Mouse (Mus musculus) lung, embryonic 15.5 days (tissue): ENCODE data around the gene Gm20662. TPM values are rescaled to one million over a fixed set of nuclear protein-coding genes. Genes with fewer than 3 reads are reported as not detected.

Experiments used
- ATAC-seq: fragments of 200-750 bp; cut with Nextera tagmentation; 2 replicates; pipeline ENCODE4 v1.8.0; 2017; ENCODE audit warnings: moderate number of reproducible peaks, borderline replicate concordance; ENCODE audit not compliant: low FRiP score, low TSS enrichment; ENCODE audit errors: extremely low read depth
- H3K27ac ChIP-seq: fragments of 300-500 bp; sonication (generic); 2 replicates; pipeline ENCODE4 v1.5.1; 2015; ENCODE audit warnings: moderate library complexity, mild to moderate bottlenecking, inconsistent platforms
- H3K27me3 ChIP-seq: fragments of 300-500 bp; sonication (generic); 2 replicates; pipeline ENCODE4 v1.6.1; 2015; ENCODE audit warnings: inconsistent platforms
- H3K36me3 ChIP-seq: fragments of 300-500 bp; sonication (generic); 2 replicates; pipeline ENCODE4 v1.6.1; 2015; ENCODE audit warnings: inconsistent platforms
- H3K4me1 ChIP-seq: fragments of 300-500 bp; sonication (generic); 2 replicates; pipeline ENCODE4 v1.6.1; 2015; ENCODE audit warnings: inconsistent platforms
- H3K4me2 ChIP-seq: fragments of 300-500 bp; sonication (generic); 2 replicates; pipeline ENCODE4 v1.6.1; 2015; ENCODE audit warnings: inconsistent platforms, mild to moderate bottlenecking, moderate library complexity
- H3K4me3 ChIP-seq: fragments of 300-500 bp; sonication (generic); 2 replicates; pipeline ENCODE4 v1.5.1; 2015; ENCODE audit warnings: mild to moderate bottlenecking, inconsistent platforms
- H3K9ac ChIP-seq: fragments of 300-500 bp; sonication (generic); 2 replicates; pipeline ENCODE4 v1.6.1; 2015; ENCODE audit warnings: inconsistent platforms
- H3K9me3 ChIP-seq: fragments of 300-500 bp; sonication (generic); 2 replicates; pipeline ENCODE4 v1.6.1; 2016; ENCODE audit warnings: inconsistent platforms
- WGBS: fragments of 180-500 bp; shearing (Covaris S2); methylation state at CpG from one replicate; pipeline ENCODE4 v1.1.7; 2015; 5-methylcytosine and 5-hydroxymethylcytosine counted together
- polyA plus RNA-seq: library from polyadenylated mRNA; unstranded; fragments of >200 nt; fragmentation: Nextera tagmentation; extraction: Ambion mirVana; gene quantifications from 2 replicates; pipeline ENCODE4 v1.2.1, GENCODE M21; 2015

Gm20662 gene
- polyA plus RNA-seq, 1 experiment from 2014 or later = 0.72 TPM

DNA sequence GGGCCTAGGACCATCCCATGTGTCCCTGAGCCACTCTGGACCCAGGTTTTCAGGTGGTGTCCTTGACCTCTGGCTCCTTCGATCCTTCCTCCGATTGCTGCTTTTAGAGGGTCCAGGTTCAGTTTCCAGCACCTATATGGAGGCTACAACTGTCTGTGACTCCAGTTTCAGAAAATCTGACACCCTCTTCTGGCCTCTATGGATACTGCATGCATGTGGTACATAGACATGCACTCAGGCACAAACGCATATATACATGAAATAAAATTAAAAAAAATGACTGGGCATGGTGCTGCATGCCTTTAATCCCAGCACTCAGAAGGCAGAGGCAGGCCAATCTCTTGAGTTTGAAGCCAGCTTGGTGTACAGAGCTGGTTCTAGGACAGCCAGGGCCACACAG lies 31.7 kb downstream of the Gm20662 start:
- no peaks in the 10 kb centered on the region for H3K4me1 ChIP-seq
- no peak overlapping the region for H3K27ac ChIP-seq
- H3K9ac ChIP-seq = no peak overlapping the region
- ATAC-seq = no peak
- no peaks in the 10 kb centered on the region for H3K27me3 ChIP-seq
- H3K9me3 ChIP-seq = no peaks in the 10 kb centered on the region
- no peak overlapping the region for H3K4me3 ChIP-seq
- WGBS = 97% methylated on average over 3 of the region's 3 CpGs
- H3K4me2 ChIP-seq = no peak overlapping the region
- peaks cover 55% of the 10 kb centered on the region for H3K36me3 ChIP-seq

GRCm38 (mm10) chr9:108032126-108032525 lies 36.0 kb downstream of the Gm20662 start:
- Histone ChIP-seq H3K9ac (no peak overlapping the region), H3K9me3 (no peaks in the 10 kb centered on the region), H3K36me3 (peaks cover 44% of the 10 kb centered on the region), H3K27me3 (no peaks in the 10 kb centered on the region), H3K4me1 (no peaks in the 10 kb centered on the region), H3K27ac (no peak overlapping the region), H3K4me2 (no peak overlapping the region), H3K4me3 (no peak overlapping the region)
- WGBS = 89% methylated on average over 5 of the region's 5 CpGs
- ATAC-seq = no peak

GRCm38 (mm10) chr9:108035331-108036156 lies 39.4 kb downstream of the Gm20662 start:
- no peaks in the 10 kb centered on the region for H3K27me3 ChIP-seq
- peaks cover 50% of the 10 kb centered on the region for H3K36me3 ChIP-seq
- H3K9ac ChIP-seq = no peak overlapping the region
- ATAC-seq = no peak
- WGBS = 82% methylated on average over 2 of the region's 2 CpGs
- H3K4me2 ChIP-seq = no peak overlapping the region
- H3K4me3 ChIP-seq = no peak overlapping the region
- H3K27ac ChIP-seq = no peak overlapping the region
- H3K9me3 ChIP-seq = no peaks in the 10 kb centered on the region
- no peaks in the 10 kb centered on the region for H3K4me1 ChIP-seq

GRCm38 (mm10) chr9:108044751-108045492 lies 48.8 kb downstream of the Gm20662 start:
- H3K36me3 ChIP-seq = peaks cover 52% of the 10 kb centered on the region
- no peak overlapping the region for H3K9ac ChIP-seq
- no peaks in the 10 kb centered on the region for H3K9me3 ChIP-seq
- H3K27me3 ChIP-seq = no peaks in the 10 kb centered on the region
- no peak overlapping the region for H3K4me3 ChIP-seq
- H3K4me1 ChIP-seq = peaks cover 17% of the 10 kb centered on the region
- H3K4me2 ChIP-seq = no peak overlapping the region
- no peak overlapping the region for H3K27ac ChIP-seq
- no peak for ATAC-seq
- WGBS = 97% methylated on average over 8 of the region's 8 CpGs

GRCm38 (mm10) chr9:108046582-108046981 lies 50.4 kb downstream of the Gm20662 start:
- H3K36me3 ChIP-seq = peaks cover 54% of the 10 kb centered on the region

DNA sequence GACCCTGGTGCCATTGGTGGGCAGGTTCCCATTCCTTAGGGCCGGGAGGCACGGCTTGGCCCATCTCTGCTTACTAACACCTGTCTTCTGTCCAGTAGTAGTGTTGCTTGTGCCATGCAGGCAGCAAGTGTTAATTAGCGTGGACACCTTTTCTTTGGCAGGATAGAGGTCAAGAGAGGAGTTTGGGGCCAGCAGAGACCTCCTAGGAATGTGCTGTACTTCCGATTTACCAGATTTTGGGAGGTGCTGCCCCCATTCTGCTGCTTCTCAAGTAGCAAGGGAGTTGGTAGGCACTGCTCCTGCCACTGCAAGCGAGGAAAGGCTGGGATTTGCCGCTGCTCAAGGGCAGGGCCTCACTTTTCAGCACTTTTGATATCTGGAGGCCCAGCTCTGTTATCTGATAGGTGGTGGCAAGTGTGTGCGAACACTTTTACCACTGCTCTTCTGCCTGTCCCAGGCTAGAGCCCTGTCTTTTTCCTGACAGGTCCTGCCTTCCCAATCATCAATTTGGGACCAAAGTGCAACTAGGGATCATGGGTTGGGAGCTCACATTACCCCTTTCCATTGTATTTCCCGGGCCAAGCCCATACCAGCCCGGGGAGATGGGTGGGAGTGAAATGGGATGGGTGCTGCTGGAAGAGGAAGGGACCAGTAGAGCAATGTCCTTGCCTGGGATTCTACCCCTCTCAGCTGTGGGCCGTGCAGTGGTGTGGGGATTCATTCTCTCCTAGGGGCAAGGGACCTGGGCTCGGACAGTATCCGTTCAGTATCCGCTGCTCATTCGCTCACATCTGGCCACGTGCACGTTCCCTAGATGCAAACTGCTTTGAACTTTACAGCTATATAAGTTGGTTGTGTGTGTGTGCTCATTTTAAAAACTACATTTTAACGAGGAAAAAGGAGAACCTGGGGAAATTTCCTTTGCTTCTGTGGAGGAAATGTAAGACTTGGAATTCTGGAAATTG lies 51.7 kb downstream of the Gm20662 start:
- peaks cover 43% of the 10 kb centered on the region for H3K36me3 ChIP-seq
- H3K27ac ChIP-seq = peak overlapping the region; percentile 62
- H3K9me3 ChIP-seq = no peaks in the 10 kb centered on the region
- H3K4me2 ChIP-seq = peak overlapping the region; percentile 88
- H3K9ac ChIP-seq = peak overlapping the region; percentile 45
- H3K27me3 ChIP-seq = no peaks in the 10 kb centered on the region
- peaks cover 28% of the 10 kb centered on the region for H3K4me1 ChIP-seq
- no peak for ATAC-seq
- WGBS = 42% methylated on average over 17 of the region's 17 CpGs
- H3K4me3 ChIP-seq = peak overlapping the region; percentile 70

More at GRCm38 (mm10) chr9:108046582-108046981, 50.4 kb downstream of the Gm20662 start:
- no peak for ATAC-seq
- H3K9me3 ChIP-seq = no peaks in the 10 kb centered on the region
- H3K4me3 ChIP-seq = no peak overlapping the region
- H3K4me2 ChIP-seq = no peak overlapping the region
- no peak overlapping the region for H3K9ac ChIP-seq
- WGBS = 91% methylated on average over 4 of the region's 4 CpGs
- no peak overlapping the region for H3K27ac ChIP-seq
- H3K27me3 ChIP-seq = no peaks in the 10 kb centered on the region
- H3K4me1 ChIP-seq = peaks cover 23% of the 10 kb centered on the region

DNA sequence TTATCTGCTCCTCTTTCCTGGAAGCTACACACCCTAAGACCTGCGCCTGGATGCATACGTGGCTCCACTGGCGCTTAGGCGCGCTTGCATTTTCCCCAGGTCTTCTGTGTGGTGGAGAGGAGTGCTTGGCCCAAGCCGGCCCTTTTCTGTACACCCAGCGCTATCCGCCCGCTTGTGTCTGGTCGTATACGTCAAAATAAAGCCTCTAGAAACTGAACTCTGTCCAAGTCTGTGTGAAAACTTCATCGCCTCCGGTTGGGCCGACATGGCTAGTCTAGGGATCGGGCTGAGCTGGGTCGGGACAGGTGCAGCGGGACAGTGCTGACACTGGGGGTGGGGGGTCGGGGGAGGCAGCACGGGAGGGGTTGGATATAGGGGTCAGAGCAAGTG lies 52.4 kb downstream of the Gm20662 start:
- Histone ChIP-seq H3K9ac (peak overlapping the region; percentile 45), H3K4me1 (peaks cover 34% of the 10 kb centered on the region), H3K36me3 (peaks cover 38% of the 10 kb centered on the region), H3K9me3 (no peaks in the 10 kb centered on the region), H3K27me3 (no peaks in the 10 kb centered on the region), H3K27ac (peak overlapping the region; percentile 62), H3K4me3 (peak overlapping the region; percentile 70), H3K4me2 (peak overlapping the region; percentile 88)
- 2% methylated on average over 19 of the region's 19 CpGs for WGBS
- ATAC-seq = peak; percentile 50

- Histone ChIP-seq H3K4me3 (peak within 1 kb of the TSS; percentile 70), H3K36me3 (peaks cover 40% of the 10 kb centered on the region), H3K9ac (peak within 1 kb of the TSS; percentile 79), H3K27me3 (no peaks in the 10 kb centered on the region), H3K4me1 (peaks cover 36% of the 10 kb centered on the region), H3K27ac (peak within 1 kb of the TSS; percentile 62), H3K9me3 (no peaks in the 10 kb centered on the region), H3K4me2 (peak within 1 kb of the TSS; percentile 88)
- peak; percentile 94 for ATAC-seq
- WGBS = 1% methylated on average over 36 of the region's 39 CpGs
These were observed 52.9 kb downstream of the Gm20662 start, which contains the start of gene Gmppb for GRCm38 (mm10) chr9:108049016-108049455. Gene Gmppb (plus strand): TSS chr9:108049242.

DNA sequence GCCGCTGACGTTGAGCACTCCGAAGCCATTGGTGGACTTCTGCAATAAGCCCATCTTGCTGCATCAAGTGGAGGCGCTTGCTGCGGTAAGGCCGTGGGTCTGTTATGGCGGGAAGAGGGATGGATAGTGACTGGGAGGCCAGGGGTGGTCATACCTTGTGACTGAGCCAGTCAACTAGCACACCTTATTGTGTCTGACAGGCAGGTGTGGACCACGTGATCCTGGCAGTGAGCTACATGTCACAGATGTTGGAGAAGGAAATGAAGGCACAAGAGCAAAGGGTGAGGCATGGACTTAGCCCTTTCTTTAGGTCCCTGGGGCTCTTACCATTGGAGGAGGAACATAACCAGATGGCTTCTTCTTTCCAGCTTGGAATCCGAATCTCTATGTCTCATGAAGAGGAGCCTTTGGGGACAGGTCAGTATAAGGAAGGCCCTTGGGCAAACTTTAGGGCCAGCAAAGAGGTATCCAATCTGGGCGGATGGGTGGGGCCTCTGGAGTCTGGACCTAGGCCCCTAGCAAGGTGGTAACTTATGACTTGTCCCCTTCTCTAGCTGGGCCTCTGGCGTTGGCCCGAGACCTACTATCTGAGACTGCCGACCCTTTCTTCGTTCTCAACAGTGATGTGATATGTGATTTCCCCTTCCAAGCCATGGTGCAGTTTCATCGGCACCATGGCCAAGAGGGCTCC lies 53.6 kb downstream of the Gm20662 start:
- peak overlapping the region; percentile 88 for H3K4me2 ChIP-seq
- no peaks in the 10 kb centered on the region for H3K27me3 ChIP-seq
- peaks cover 36% of the 10 kb centered on the region for H3K4me1 ChIP-seq
- H3K9me3 ChIP-seq = no peaks in the 10 kb centered on the region
- ATAC-seq = no peak; the same call in 1 of the 2 replicates
- peak overlapping the region; percentile 44; the same call in 1 of the 2 replicates for H3K27ac ChIP-seq
- peak overlapping the region; percentile 70 for H3K4me3 ChIP-seq
- peak overlapping the region; percentile 79 for H3K9ac ChIP-seq
- WGBS = 41% methylated on average over 15 of the region's 15 CpGs
- peaks cover 40% of the 10 kb centered on the region for H3K36me3 ChIP-seq

GRCm38 (mm10) chr9:108051184-108051930 lies 55.2 kb downstream of the Gm20662 start:
- no peaks in the 10 kb centered on the region for H3K27me3 ChIP-seq
- no peak overlapping the region for H3K27ac ChIP-seq
- H3K9me3 ChIP-seq = no peaks in the 10 kb centered on the region
- no peak overlapping the region for H3K4me3 ChIP-seq
- H3K36me3 ChIP-seq = peaks cover 31% of the 10 kb centered on the region
- H3K4me2 ChIP-seq = no peak overlapping the region
- 93% methylated on average over 15 of the region's 15 CpGs for WGBS
- no peak for ATAC-seq
- H3K4me1 ChIP-seq = peaks cover 36% of the 10 kb centered on the region
- no peak overlapping the region for H3K9ac ChIP-seq
